ENCODE assay signal across 8 mouse cellular contexts in genomic region chr7:132894841-132895555, GRCm38 (mm10). TPM values are rescaled to one million over a fixed set of nuclear protein-coding genes. Genes with fewer than 3 reads are reported as not detected.
A peak's percentile ranks its signal among the peaks of the same experiment; 100 is the strongest.
DNase-seq lines count a peak whose midpoint lies in the region; ATAC-seq and TF ChIP-seq lines count a peak whose summit lies in the region.

No protein-coding gene starts in this region.

- no peak overlapping the region for H3K4me2 ChIP-seq in forebrain, embryonic 14.5 days (ENCODE audit: low read length)
- no peak overlapping the region for H3K4me2 ChIP-seq in forebrain, embryonic 12.5 days
- no peak overlapping the region for H3K4me2 ChIP-seq in heart, embryonic 14.5 days (ENCODE audit: low read length)
- H3K4me2 ChIP-seq in stomach, postnatal 0 days (replicated peaks; ENCODE audit: low read depth), result no peak overlapping the region

- H3K4me3 ChIP-seq in forebrain, embryonic 14.5 days (ENCODE audit: low read depth, low read length), result no peak overlapping the region
- no peak overlapping the region for H3K4me3 ChIP-seq in forebrain, embryonic 12.5 days (replicated peaks)
- H3K4me3 ChIP-seq in heart, embryonic 14.5 days (ENCODE audit: control insufficient read depth in 1 of 2, insufficient read depth in 1 of 2, low read depth in 1 of 2, low read length in 2 of 2), result no peak overlapping the region
- H3K4me3 ChIP-seq in stomach, postnatal 0 days (ENCODE audit: low read depth, low read length), result no peak overlapping the region

- TF ChIP-seq CTCF in stomach, postnatal 0 days (IDR thresholded peaks at IDR 0.05; ENCODE audit: low read depth), result no peak

- ATAC-seq in forebrain, embryonic 14.5 days, result no peak
- ATAC-seq in forebrain, embryonic 12.5 days (ENCODE audit: low FRiP score), result no peak
- ATAC-seq in heart, embryonic 14.5 days (ENCODE audit: insufficient number of reproducible peaks, insufficient read depth, low FRiP score, low read depth), result no peak
- 0 out of 2 replicates have a peak, but pooled peaks have one; percentile 12 for ATAC-seq in stomach, postnatal 0 days (ENCODE audit: low FRiP score, low TSS enrichment)
- no peak for ATAC-seq in megakaryocyte-erythroid progenitor cell, adult 5-6 weeks (replicated peaks; ENCODE audit: low FRiP score, low TSS enrichment, poor library complexity, severe bottlenecking)

- no peaks in the 10 kb centered on the region for H3K9me3 ChIP-seq in forebrain, embryonic 14.5 days (replicated peaks; ENCODE audit: control insufficient read depth, low read length)
- H3K9me3 ChIP-seq in forebrain, embryonic 12.5 days, result no peaks in the 10 kb centered on the region
- 0 out of 2 replicates have a peak, but pooled peaks cover 4% of the 10 kb centered on the region for H3K9me3 ChIP-seq in heart, embryonic 14.5 days (ENCODE audit: control insufficient read depth, low read length)
- no peaks in the 10 kb centered on the region for H3K9me3 ChIP-seq in stomach, postnatal 0 days (ENCODE audit: control insufficient read depth, low read length)

- WGBS in forebrain, embryonic 14.5 days, result 70% methylated on average over 7 of the region's 7 CpGs
- 78% methylated on average over 7 of the region's 7 CpGs for WGBS in forebrain, embryonic 12.5 days
- WGBS in heart, embryonic 14.5 days, result 35% methylated on average over 7 of the region's 7 CpGs
- 60% methylated on average over 7 of the region's 7 CpGs for WGBS in stomach, postnatal 0 days

- H3K27me3 ChIP-seq in forebrain, embryonic 14.5 days (replicated peaks; ENCODE audit: control insufficient read depth, insufficient read depth, low read length), result no peaks in the 10 kb centered on the region
- no peaks in the 10 kb centered on the region for H3K27me3 ChIP-seq in forebrain, embryonic 12.5 days
- no peaks in the 10 kb centered on the region for H3K27me3 ChIP-seq in heart, embryonic 14.5 days (ENCODE audit: control insufficient read depth, insufficient read depth, low read length)
- H3K27me3 ChIP-seq in stomach, postnatal 0 days (ENCODE audit: control insufficient read depth, insufficient read depth, low read length), result no peaks in the 10 kb centered on the region

- H3K27ac ChIP-seq in forebrain, embryonic 14.5 days (ENCODE audit: low read depth, low read length), result no peak overlapping the region
- H3K27ac ChIP-seq in forebrain, embryonic 12.5 days, result no peak overlapping the region
- peak overlapping the region; percentile 73 to 77 for H3K27ac ChIP-seq in heart, embryonic 14.5 days (replicated peaks in 1 of 2; ENCODE audit: control insufficient read depth in 1 of 2, insufficient read depth in 1 of 2, low read depth in 2 of 2, low read length in 2 of 2)
- 0 out of 2 replicates have a peak overlapping the region, but pooled peaks have one; percentile 30 for H3K27ac ChIP-seq in stomach, postnatal 0 days (replicated peaks)

- peak; percentile 19 for DNase-seq in forebrain, embryonic 14.5 days (ENCODE audit: low spot score)
- peak; percentile 54 for DNase-seq in retina, postnatal 1 day
- DNase-seq in retina, embryonic 14.5 days (ENCODE audit: low spot score), result no peak
- DNase-seq in stomach, postnatal 0 days (ENCODE audit: low spot score), result no peak
- DNase-seq in liver, result no peak

- no peak overlapping the region for H3K9ac ChIP-seq in forebrain, embryonic 14.5 days (ENCODE audit: low read length)
- no peak overlapping the region for H3K9ac ChIP-seq in forebrain, embryonic 12.5 days
- no peak overlapping the region for H3K9ac ChIP-seq in heart, embryonic 14.5 days (ENCODE audit: low read length)
- H3K9ac ChIP-seq in stomach, postnatal 0 days (ENCODE audit: low read length), result no peak overlapping the region

- H3K36me3 ChIP-seq in forebrain, embryonic 14.5 days (ENCODE audit: control insufficient read depth, insufficient read depth, low read length), result no peaks in the 10 kb centered on the region
- H3K36me3 ChIP-seq in forebrain, embryonic 12.5 days (replicated peaks), result no peaks in the 10 kb centered on the region
- H3K36me3 ChIP-seq in heart, embryonic 14.5 days (ENCODE audit: control insufficient read depth, insufficient read depth, low read length), result no peaks in the 10 kb centered on the region
- H3K36me3 ChIP-seq in stomach, postnatal 0 days (ENCODE audit: control insufficient read depth, insufficient read depth, low read length), result no peaks in the 10 kb centered on the region

- TF ChIP-seq EP300 in stomach, postnatal 0 days (optimal IDR thresholded peaks at IDR 0.05), result no peak

- H3K4me1 ChIP-seq in forebrain, embryonic 14.5 days (ENCODE audit: control insufficient read depth, insufficient read depth, low read length), result no peaks in the 10 kb centered on the region
- H3K4me1 ChIP-seq in forebrain, embryonic 12.5 days, result no peaks in the 10 kb centered on the region
- peaks cover 15 to 22% of the 10 kb centered on the region in 2 experiments for H3K4me1 ChIP-seq in heart, embryonic 14.5 days (ENCODE audit: control insufficient read depth in 2 of 2, insufficient read depth in 2 of 2, low read length in 2 of 2)
- no peaks in the 10 kb centered on the region for H3K4me1 ChIP-seq in stomach, postnatal 0 days (replicated peaks; ENCODE audit: control insufficient read depth, insufficient read depth)

RNA-seq across cellular contexts. Expression of gene Zranb1, which starts 35.9 kb away (rescaled TPM):
- 20.9 and 22.2 TPM in 2 replicates for polyA plus RNA-seq in forebrain, embryonic 14.5 days (2014; fragmentation: Nextera tagmentation; extraction: Ambion mirVana)
- polyA plus RNA-seq in forebrain, embryonic 12.5 days (2016; fragmentation: Nextera tagmentation; extraction: Ambion mirVana), result 18.5 and 20.1 TPM in 2 replicates
- 12.5 and 13.6 TPM in 2 replicates for polyA plus RNA-seq in heart, embryonic 14.5 days (2014; fragmentation: Nextera tagmentation; extraction: Ambion mirVana)
- 16.9 and 17.9 TPM in 2 replicates for polyA plus RNA-seq in stomach, postnatal 0 days (2015; fragmentation: Nextera tagmentation; extraction: Ambion mirVana)
- 26.6 and 31.4 TPM in 2 replicates for total RNA-seq in megakaryocyte-erythroid progenitor cell, adult 5-6 weeks (2014; fragmentation: Nextera tagmentation)
- total RNA-seq in megakaryocyte-erythroid progenitor cell, adult 5-6 weeks (2017), result 53.5 and 54.7 TPM in 2 replicates

RNA-seq across cellular contexts. Expression of gene Abraxas2, which starts 36.0 kb away (rescaled TPM):
- polyA plus RNA-seq in forebrain, embryonic 14.5 days (2014; fragmentation: Nextera tagmentation; extraction: Ambion mirVana), result 35.9 and 45.5 TPM in 2 replicates
- polyA plus RNA-seq in forebrain, embryonic 12.5 days (2016; fragmentation: Nextera tagmentation; extraction: Ambion mirVana), result 37.2 and 38.7 TPM in 2 replicates
- polyA plus RNA-seq in heart, embryonic 14.5 days (2014; fragmentation: Nextera tagmentation; extraction: Ambion mirVana), result 29.4 and 33.0 TPM in 2 replicates
- 18.7 and 20.2 TPM in 2 replicates for polyA plus RNA-seq in stomach, postnatal 0 days (2015; fragmentation: Nextera tagmentation; extraction: Ambion mirVana)
- total RNA-seq in megakaryocyte-erythroid progenitor cell, adult 5-6 weeks (2014; fragmentation: Nextera tagmentation), result 26.6 and 38.7 TPM in 2 replicates
- 24.3 and 35.7 TPM in 2 replicates for total RNA-seq in megakaryocyte-erythroid progenitor cell, adult 5-6 weeks (2017)

RNA-seq across cellular contexts. Expression of gene Eef1akmt2, which starts 42.5 kb away (rescaled TPM):
- 99.8 and 110 TPM in 2 replicates for polyA plus RNA-seq in forebrain, embryonic 14.5 days (2014; fragmentation: Nextera tagmentation; extraction: Ambion mirVana)
- polyA plus RNA-seq in forebrain, embryonic 12.5 days (2016; fragmentation: Nextera tagmentation; extraction: Ambion mirVana), result 93.6 and 93.7 TPM in 2 replicates
- polyA plus RNA-seq in heart, embryonic 14.5 days (2014; fragmentation: Nextera tagmentation; extraction: Ambion mirVana), result 40.4 and 42.0 TPM in 2 replicates
- polyA plus RNA-seq in stomach, postnatal 0 days (2015; fragmentation: Nextera tagmentation; extraction: Ambion mirVana), result 39.0 and 39.9 TPM in 2 replicates
- total RNA-seq in megakaryocyte-erythroid progenitor cell, adult 5-6 weeks (2014; fragmentation: Nextera tagmentation), result 23.3 and 40.6 TPM in 2 replicates
- total RNA-seq in megakaryocyte-erythroid progenitor cell, adult 5-6 weeks (2017), result 31.8 and 80.4 TPM in 2 replicates

Comparison
In these comparisons a context has a peak if more than half of its experiments do, and no peak if none do; other contexts are left out.
1. DNase-seq: peak in forebrain, embryonic 14.5 days (single experiment) and retina, postnatal 1 day (single experiment); none in retina, embryonic 14.5 days (single experiment), stomach, postnatal 0 days (single experiment) and liver (single experiment).
2. H3K27ac ChIP-seq: peak in heart, embryonic 14.5 days (2 of 2) and stomach, postnatal 0 days (single experiment); none in forebrain, embryonic 14.5 days (single experiment) and forebrain, embryonic 12.5 days (single experiment).